Mouse (Mus musculus) myocyte (in vitro differentiated cells): ENCODE data around the gene Gm9964.

Source experiments
- MYOD1 ChIP-seq, 3 experiments: IDR thresholded peaks; one replicate each; pipeline ENCODE4 v1.6.1; 2011; ENCODE audit warnings: control low read depth in 2 of 3, low read depth in 2 of 3, mild to moderate bottlenecking in 2 of 3, moderate library complexity in 1 of 3; ENCODE audit not compliant: insufficient read length in 2 of 3, control insufficient read depth in 1 of 3
- POLR2A ChIP-seq: IDR thresholded peaks from one replicate; pipeline ENCODE4 v1.6.1; 2011; ENCODE audit warnings: low read depth, mild to moderate bottlenecking, control low read depth, moderate library complexity; ENCODE audit not compliant: insufficient read length

- no peak for TF ChIP-seq MYOD1 (IDR thresholded peaks at IDR 0.05; ENCODE audit: control insufficient read depth in 1 of 3, insufficient read length in 2 of 3, low read depth in 2 of 3)
- peak; percentile 61 for TF ChIP-seq POLR2A
Observed at GRCm38 (mm10) chr11:79252881-79253541, 43.7 kb downstream of the Gm9964 start.
